Mouse (Mus musculus) layer of hippocampus, adult 8-10 months (tissue): ENCODE data around the gene Sulf2. TPM values are rescaled to one million over a fixed set of nuclear protein-coding genes. Genes with fewer than 3 reads are reported as not detected.

Source experiments
- DNase-seq, 2 experiments: peaks; one replicate each; pipeline ENCODE4 v3.0.0; 2022; ENCODE audit warnings: low spot score in 2 of 2
- total RNA-seq, 4 experiments: library from RNA; stranded (reverse); gene quantifications; 2 replicates each; pipeline ENCODE4 v1.2.4; 2022

Gene Sulf2
- total RNA-seq, 4 experiments from 2014 or later: 103 to 126 (median 119) TPM

GRCm38 (mm10) chr2:166121681-166122355 is 33.6 kb downstream of the Sulf2 start:
- DNase-seq: no peak

- no peak for DNase-seq
These were observed 35.5 kb downstream of the Sulf2 start for GRCm38 (mm10) chr2:166119992-166120391.

- DNase-seq: no peak
These were observed 38.8 kb downstream of the Sulf2 start for GRCm38 (mm10) chr2:166116704-166117103.

- no peak for DNase-seq
These were observed 39.2 kb downstream of the Sulf2 start for GRCm38 (mm10) chr2:166116278-166116608.

- DNase-seq: peak in 1 of 2 experiments; percentile 29
These were observed 39.7 kb downstream of the Sulf2 start for GRCm38 (mm10) chr2:166115571-166116277.

- no peak for DNase-seq
These were observed 42.5 kb downstream of the Sulf2 start for GRCm38 (mm10) chr2:166112986-166113385.

- no peak for DNase-seq
These were observed 43.6 kb downstream of the Sulf2 start for GRCm38 (mm10) chr2:166111831-166112250.

- DNase-seq: no peak
These were observed 44.2 kb downstream of the Sulf2 start for GRCm38 (mm10) chr2:166111238-166111637.

- no peak for DNase-seq
These were observed 44.7 kb downstream of the Sulf2 start for GRCm38 (mm10) chr2:166110764-166111163.

- DNase-seq: peak; percentile 73 to 91
These were observed 47.1 kb downstream of the Sulf2 start for GRCm38 (mm10) chr2:166108326-166108725.

GRCm38 (mm10) chr2:166107911-166108310 is 47.6 kb downstream of the Sulf2 start:
- DNase-seq: peak in 1 of 2 experiments; percentile 46

- DNase-seq: no peak
These were observed 48.8 kb downstream of the Sulf2 start for GRCm38 (mm10) chr2:166106631-166107030.

- DNase-seq: no peak
These were observed 49.6 kb downstream of the Sulf2 start for GRCm38 (mm10) chr2:166105911-166106310.

GRCm38 (mm10) chr2:166102893-166103292 is 52.6 kb downstream of the Sulf2 start:
- DNase-seq: no peak

- DNase-seq: peak; percentile 42 to 58
These were observed 54.9 kb downstream of the Sulf2 start for GRCm38 (mm10) chr2:166100309-166101262.

GRCm38 (mm10) chr2:166098292-166098933 is 57.0 kb downstream of the Sulf2 start:
- DNase-seq: no peak

GRCm38 (mm10) chr2:166097443-166098291 is 57.8 kb downstream of the Sulf2 start:
- DNase-seq: peak in 1 of 2 experiments; percentile 29

GRCm38 (mm10) chr2:166096834-166097233 is 58.6 kb downstream of the Sulf2 start:
- no peak for DNase-seq

GRCm38 (mm10) chr2:166096300-166096699 is 59.2 kb downstream of the Sulf2 start:
- DNase-seq: no peak

GRCm38 (mm10) chr2:166092412-166092811 is 63.1 kb downstream of the Sulf2 start:
- no peak for DNase-seq
